Mouse (Mus musculus): ENCODE data around the gene Lix1.

DNA sequence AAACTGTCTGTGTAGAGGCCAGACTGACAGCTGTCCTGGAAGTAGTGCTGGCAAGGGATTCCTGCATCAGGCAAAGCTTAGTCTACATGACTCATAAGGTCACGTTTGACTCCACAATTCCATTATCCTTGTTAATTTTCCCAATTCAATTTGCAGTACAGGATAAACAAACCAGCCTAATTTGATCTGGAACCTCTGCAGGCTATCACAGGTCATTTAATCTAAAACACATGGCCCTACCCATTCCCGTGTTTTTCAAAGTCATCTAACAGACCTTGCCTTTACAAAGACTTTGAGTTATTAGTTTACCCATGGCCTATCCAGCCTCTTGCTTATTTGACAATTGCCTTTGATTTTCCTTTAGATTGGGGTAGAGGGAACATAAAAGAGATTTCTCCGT lies 23.4 kb downstream of the Lix1 start:
- no peak for TF ChIP-seq CTCF (conservative IDR thresholded peaks at IDR 0.05; ENCODE audit: insufficient read depth, insufficient read length, low read depth, low read length)
- TF ChIP-seq POLR2A (IDR thresholded peaks at IDR 0.05; ENCODE audit: low read depth, low read length) = no peak

Measured in kidney, adult 2 months (tissue).